Mouse (Mus musculus): ENCODE results near the gene Fastk.

DNA sequence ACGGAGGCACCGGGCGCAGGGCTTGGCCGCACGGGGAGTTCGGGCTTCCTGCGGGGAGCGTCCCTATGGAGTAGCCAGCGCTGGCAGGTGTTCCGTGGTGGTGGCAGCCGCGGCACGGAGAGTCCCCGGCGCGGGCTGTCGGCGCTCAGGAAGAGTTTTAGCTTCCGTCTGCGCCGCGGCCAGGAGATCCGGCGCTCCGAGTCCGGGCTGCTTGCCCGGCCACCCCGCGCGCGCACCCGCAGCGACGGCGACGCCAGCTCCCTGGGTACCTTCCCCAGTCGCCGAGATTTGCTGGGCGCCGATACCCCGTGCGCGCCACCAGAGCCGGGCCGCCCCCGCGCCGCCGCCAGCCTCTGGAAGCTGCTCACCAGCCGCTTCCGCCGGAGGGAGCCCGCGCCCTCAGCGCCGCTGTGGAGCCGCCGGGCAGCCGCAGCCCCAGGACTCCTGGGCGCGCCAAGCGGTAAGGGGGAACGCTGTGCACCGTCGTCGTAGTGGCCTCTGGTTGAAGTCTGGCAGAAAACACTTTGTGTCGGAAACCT is 29.7 kb upstream of the Fastk start:
- TF ChIP-seq CTCF (IDR thresholded peaks at IDR 0.05; ENCODE audit: borderline replicate concordance, extremely low read depth, insufficient read depth, insufficient read length) (no peak), POLR2A (IDR thresholded peaks at IDR 0.05; ENCODE audit: borderline replicate concordance, extremely low read depth, insufficient read depth, insufficient read length, poor library complexity, severe bottlenecking) (no peak)
